Mouse (Mus musculus) NIH3T3 (cell line): ENCODE results near the gene Pcyox1.
"Not testable (repeated sequence)": the region's sequence is repeated elsewhere in the genome, so short reads cannot be mapped to it uniquely, and the experiment has no call there.

Experiments
- DNase-seq: peaks from one replicate; pipeline ENCODE4 v3.0.0-alpha.2; 2012; ENCODE audit warnings: low read depth

The Pcyox1 gene

DNA sequence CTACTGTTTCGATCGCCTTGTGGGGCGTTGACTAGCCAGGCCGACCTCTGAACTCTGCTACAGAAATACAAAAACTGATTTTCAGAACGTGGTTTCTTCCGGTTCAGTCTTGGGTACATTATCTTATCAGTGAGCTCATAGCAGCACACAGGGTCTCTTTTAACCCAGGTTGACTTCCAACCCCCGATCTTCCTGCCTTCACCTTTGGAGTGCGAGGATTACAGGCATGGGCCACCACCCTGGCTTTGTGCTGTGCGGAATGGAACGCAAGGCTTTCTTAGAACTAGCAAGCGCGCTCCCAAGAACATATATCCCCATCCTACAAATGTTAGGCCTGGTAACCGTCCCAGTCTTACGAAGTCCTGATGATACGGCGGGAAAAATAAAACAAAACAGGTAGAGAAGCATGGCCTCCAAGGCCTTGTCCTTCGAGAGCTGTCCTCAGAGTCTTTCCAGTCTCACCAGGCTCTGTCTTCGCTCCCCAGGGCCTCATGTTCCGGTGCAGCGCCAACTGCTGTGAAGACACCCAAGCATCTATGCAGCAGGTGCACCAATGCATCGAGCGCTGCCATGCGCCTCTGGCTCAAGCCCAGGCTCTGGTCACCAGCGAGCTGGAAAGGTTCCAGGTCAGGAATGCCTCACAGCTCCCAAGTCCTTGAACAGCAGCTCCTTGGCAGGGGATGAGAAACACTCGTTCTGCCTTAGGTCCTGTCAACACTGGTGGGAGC lies 30.7 kb downstream of the Pcyox1 start:
- DNase-seq, result peak; percentile 36

DNA sequence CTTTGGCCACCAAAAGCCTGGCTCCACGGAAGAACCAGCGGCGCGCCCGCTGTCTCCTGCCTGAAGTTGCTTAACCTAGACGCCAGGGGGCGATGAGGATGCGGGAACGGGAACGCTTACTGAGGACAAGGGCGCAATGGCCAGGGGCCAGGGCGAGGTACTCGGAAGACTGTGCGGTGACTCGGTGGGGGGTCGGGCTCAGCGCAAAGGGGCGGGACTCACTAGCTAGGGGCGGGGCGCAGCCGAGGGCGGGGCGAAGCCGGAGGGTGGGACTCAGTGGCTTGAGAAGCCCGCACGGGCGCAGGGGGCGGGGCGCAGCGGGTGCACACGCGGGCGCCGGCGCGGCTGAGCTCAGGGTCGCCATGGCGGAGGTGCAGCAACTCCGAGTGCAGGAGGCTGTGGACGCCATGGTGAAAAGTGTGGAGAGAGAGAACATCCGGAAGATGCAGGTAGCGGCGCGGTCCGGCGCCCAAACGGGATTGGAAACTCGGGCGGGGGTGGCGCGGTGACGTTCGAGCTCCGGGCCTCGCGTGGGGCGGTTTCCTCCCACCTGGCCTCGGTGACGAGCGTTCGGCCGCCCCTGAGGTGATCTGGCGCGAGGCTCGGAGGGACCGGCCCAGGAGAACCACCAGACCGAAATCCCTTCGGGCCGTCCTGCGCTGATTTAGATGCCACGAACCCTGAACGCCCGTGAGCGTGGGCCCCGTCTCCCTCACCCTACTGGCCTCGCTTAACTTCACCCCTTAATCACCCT lies 31.4 kb downstream of the Pcyox1 start, which contains the start of gene Fam136a:
Gene Fam136a (plus strand): TSS at position 276 of the 754 bp plus-strand sequence.
- DNase-seq, result peak; percentile 100

DNA sequence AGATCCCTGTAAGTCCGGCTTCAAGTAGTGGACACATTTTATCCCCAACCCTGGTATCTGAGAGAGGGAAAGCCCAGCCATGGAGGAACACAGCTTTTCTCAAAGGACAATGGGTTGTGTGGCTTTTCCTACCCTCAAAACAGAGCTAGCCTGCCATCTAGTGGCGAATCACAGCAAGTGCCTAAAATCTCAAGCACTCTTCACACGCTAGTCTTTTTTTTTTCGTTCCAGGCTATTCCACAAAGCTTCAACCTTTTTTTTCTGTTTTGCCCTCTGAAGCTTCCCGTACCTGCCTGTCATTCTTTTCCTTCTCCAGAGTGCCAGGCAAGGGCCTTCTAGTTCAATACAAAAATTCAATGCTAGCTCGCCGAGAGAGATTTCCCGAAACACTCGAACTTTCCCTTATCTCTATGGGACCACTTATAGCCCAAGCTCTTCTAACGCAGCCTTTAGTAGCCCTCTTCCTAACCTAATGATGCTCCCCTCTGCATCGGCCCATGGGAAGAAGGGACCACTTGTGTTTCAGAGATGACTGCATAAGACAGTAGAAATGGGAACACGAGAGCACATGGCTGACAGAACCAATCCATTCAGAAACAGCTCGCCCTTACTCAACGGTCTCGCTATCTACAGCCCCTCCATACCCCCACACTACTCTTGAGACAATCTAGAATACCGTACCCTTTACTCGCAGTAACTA lies 32.4 kb downstream of the Pcyox1 start:
- DNase-seq, result peak; percentile 93

DNA sequence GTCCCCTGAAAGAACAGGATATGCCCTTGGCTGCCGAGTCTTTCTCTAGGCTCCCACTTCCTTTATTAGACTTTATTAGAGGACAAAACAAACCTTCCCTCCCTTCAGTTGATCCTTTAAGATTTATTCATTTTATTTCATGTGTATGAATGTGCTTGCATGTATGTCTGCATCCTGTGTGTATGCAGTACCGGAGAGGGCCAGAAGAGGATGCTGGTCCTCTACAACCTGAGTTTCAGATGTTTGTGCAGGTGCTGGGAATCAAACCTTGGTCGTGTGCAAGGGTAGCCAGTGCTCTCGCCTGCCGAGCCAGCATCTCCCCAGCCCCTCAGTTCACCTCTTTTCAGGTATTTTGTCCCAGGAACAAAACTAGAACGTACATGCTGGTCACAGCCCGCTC lies 35.6 kb downstream of the Pcyox1 start:
- DNase-seq, result no peak

DNA sequence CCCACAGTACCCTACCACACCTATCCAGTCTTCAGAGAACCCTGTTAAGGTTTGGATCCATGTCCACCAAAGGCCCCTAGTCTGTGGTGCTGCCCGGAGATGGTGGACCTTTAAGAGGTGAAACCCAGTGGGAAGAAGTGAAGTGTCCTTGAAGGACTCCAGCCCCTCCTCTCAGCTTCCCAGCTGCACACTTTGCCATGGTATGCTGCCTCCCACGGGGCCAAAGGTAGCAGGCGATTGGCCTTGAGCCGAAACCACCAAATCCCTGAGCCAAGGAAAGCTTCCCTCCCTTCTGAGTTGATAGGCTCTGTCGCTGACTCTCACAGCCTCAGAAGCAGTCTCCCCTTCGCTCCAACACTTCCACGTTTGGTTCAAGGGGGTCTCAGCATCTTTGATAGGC lies 36.3 kb downstream of the Pcyox1 start:
- peak; percentile 38 for DNase-seq

DNA sequence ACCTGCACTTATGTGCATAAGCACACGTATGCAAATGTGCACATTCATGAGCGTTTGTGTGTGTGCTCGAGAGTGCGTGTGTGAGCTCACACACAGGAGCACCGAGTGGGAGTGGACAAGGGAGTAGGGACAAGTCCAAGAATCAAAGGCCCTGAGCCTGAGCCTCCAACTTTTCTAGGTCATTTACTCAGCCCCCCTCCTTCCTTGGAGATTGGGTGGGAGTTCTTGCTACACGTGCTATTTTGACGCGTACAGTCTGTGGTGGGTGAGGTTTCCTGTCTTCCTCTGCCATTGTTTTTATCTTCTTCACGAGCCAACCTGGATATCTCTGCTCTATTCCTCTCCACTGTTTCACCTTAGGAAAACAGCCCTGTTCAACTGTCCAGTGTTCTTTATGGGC lies 40.0 kb downstream of the Pcyox1 start:
- no peak for DNase-seq

DNA sequence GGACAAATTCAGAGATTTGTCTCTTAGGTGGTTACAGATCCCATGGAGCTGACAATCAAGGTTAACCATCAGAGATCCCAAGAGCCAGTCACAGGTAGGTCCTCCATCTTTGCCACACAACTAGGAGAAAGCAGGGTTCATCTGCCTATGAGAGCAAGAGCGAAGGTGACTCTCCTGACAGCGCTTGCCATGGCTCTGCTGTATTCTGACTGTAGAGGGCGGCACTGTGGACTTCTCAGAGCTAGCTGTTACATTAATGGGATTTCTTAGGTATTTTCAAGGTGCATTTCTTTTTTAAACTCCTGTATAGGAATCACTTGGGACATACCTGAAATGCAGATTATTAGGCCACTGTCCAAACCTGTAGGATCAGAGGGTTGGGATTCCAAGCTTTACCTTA lies 42.0 kb downstream of the Pcyox1 start:
- no peak for DNase-seq

DNA sequence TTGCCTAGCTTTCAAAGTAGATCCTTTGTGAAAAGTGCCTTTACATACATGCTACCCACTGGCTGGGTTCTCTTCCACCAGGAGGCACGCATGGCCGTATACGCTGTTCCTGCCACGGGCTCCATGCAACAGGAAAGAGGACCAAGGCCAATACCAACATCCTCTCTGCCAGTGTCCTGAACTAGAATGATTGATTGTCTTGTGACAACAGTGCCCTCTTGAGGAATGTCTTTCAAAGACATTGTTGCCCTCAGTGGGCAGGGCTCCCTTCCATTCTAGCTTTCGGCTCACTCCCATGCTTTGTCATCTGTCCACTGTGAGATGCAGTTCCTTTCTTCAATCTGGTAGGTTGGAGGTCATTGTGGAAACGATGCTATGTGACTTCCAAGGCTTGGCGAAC lies 47.7 kb downstream of the Pcyox1 start:
- DNase-seq, result peak; percentile 57

DNA sequence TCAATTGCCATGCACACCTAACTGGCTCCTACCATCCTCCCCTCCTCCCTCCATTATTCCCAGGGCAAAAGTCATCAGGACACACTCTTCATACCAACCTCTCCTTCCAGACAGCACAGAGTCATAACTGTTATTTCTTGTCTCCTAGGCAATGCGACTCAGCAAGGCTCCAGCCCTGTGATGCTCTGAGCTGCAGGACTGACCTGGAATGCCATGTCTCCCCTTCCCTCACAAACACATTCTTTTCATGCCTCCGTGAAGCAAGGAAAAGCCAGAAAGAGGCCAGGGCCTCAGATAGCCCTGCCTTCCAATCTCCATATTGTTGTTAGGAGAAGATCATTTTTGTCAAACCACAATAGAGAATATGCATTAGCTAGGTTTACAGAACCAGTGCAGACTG lies 50.9 kb downstream of the Pcyox1 start:
- no peak for DNase-seq

DNA sequence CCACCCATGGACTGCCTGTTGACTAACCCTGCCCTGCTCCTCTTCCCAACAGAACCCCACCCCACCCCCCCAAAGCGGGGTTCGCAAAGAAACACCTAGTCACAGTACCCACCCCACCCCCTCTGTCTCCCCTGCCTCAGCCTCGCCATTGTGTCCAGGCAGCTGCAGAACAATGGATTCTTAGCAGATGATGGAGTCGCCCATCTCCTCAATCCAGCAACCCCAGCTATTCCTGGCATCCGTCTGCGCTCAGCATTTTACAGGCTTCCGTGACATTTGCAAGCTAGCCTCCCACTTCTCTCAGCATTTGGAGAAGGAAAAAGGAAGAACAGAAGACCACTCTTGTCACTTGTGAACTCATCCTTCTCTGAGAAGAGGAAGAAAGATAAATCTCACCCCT lies 53.3 kb downstream of the Pcyox1 start:
- no peak for DNase-seq

DNA sequence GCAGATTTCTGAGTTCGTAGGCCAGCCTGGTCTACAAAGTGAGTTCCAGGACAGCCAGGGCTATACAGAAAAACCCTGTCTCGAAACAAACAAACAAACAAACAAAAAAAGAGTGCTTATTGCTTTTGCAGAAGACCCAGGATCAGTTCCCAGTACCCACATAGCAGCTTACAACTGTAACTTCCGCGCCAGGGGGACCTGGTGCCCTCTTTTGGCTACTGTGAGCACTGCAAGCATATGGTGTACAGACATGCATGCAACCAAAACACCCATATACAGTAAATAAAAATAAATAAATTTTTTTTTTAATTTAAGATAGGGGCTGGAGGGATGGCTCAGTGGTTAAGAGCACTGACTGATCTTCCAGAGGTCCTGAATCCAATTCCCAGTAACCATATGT lies 60.6 kb downstream of the Pcyox1 start:
- not testable (repeated sequence) for DNase-seq
